Mouse (Mus musculus) neural tube, embryonic 15.5 days (tissue): ENCODE measurements around the gene Cbx2. TPM values are rescaled to one million over a fixed set of nuclear protein-coding genes. Genes with fewer than 3 reads are reported as not detected.

Experiments
- ATAC-seq: fragments of 200-750 bp; cut with Nextera tagmentation; 2 replicates; pipeline ENCODE4 v1.8.0; 2017; ENCODE audit warnings: mild to moderate bottlenecking, moderate TSS enrichment, moderate library complexity; ENCODE audit not compliant: low FRiP score
- H3K27ac ChIP-seq: fragments of 300-500 bp; sonication (generic); replicated peaks from 2 replicates; pipeline ENCODE4 v1.5.1; 2015; ENCODE audit warnings: mild to moderate bottlenecking, inconsistent platforms
- H3K27me3 ChIP-seq: fragments of 300-500 bp; sonication (generic); replicated peaks from 2 replicates; pipeline ENCODE4 v1.6.1; 2015; ENCODE audit warnings: inconsistent platforms
- H3K36me3 ChIP-seq: fragments of 300-500 bp; sonication (generic); 2 replicates; pipeline ENCODE4 v1.6.1; 2015; ENCODE audit warnings: inconsistent platforms
- H3K4me1 ChIP-seq: fragments of 300-500 bp; sonication (generic); 2 replicates; pipeline ENCODE4 v1.6.1; 2015; ENCODE audit warnings: inconsistent platforms
- H3K4me2 ChIP-seq: fragments of 300-500 bp; sonication (generic); 2 replicates; pipeline ENCODE4 v1.6.1; 2015; ENCODE audit warnings: inconsistent platforms, mild to moderate bottlenecking, moderate library complexity
- H3K4me3 ChIP-seq: fragments of 300-500 bp; sonication (generic); replicated peaks from 2 replicates; pipeline ENCODE4 v1.5.1; 2015; ENCODE audit warnings: mild to moderate bottlenecking, inconsistent platforms
- H3K9ac ChIP-seq: fragments of 300-500 bp; sonication (generic); replicated peaks from 2 replicates; pipeline ENCODE4 v1.6.1; 2015; ENCODE audit warnings: mild to moderate bottlenecking, inconsistent platforms
- H3K9me3 ChIP-seq: fragments of 300-500 bp; sonication (generic); replicated peaks from 2 replicates; pipeline ENCODE4 v1.6.1; 2016; ENCODE audit warnings: inconsistent platforms
- WGBS: fragments of 180-500 bp; shearing (Covaris S2); methylation state at CpG from one replicate; pipeline ENCODE4 v1.1.7; 2015; ENCODE audit warnings: mixed read lengths; 5-methylcytosine and 5-hydroxymethylcytosine counted together
- polyA plus RNA-seq: library from polyadenylated mRNA; unstranded; fragments of >200 nt; fragmentation: Nextera tagmentation; extraction: Ambion mirVana; gene quantifications from 2 replicates; pipeline ENCODE4 v1.2.1, GENCODE M21; 2015

The Cbx2 gene
- polyA plus RNA-seq, 1 experiment from 2014 or later = 8.3 TPM

GRCm38 (mm10) chr11:119075805-119076204, 53.0 kb downstream of the Cbx2 start:
- peaks cover 4% of the 10 kb centered on the region; the same call in 1 of the 2 replicates for H3K27me3 ChIP-seq
- H3K9me3 ChIP-seq = no peaks in the 10 kb centered on the region
- H3K4me2 ChIP-seq = no peak overlapping the region
- ATAC-seq = no peak
- H3K36me3 ChIP-seq = peaks cover 7% of the 10 kb centered on the region
- 94% methylated on average over 5 of the region's 5 CpGs for WGBS
- no peak overlapping the region for H3K4me3 ChIP-seq
- H3K27ac ChIP-seq = no peak overlapping the region
- H3K4me1 ChIP-seq = peaks cover 39% of the 10 kb centered on the region
- H3K9ac ChIP-seq = no peak overlapping the region

- H3K4me2 ChIP-seq = no peak overlapping the region
- ATAC-seq = no peak
- H3K27me3 ChIP-seq = peaks cover 17% of the 10 kb centered on the region
- peaks cover 22% of the 10 kb centered on the region for H3K36me3 ChIP-seq
- 73% methylated on average over 4 of the region's 4 CpGs for WGBS
- H3K4me1 ChIP-seq = peaks cover 59% of the 10 kb centered on the region
- no peaks in the 10 kb centered on the region for H3K9me3 ChIP-seq
- no peak overlapping the region for H3K9ac ChIP-seq
- H3K27ac ChIP-seq = peak overlapping the region; percentile 63
- no peak overlapping the region for H3K4me3 ChIP-seq
Observed at GRCm38 (mm10) chr11:119077755-119078154, 55.0 kb downstream of the Cbx2 start.

GRCm38 (mm10) chr11:119078691-119079444, 56.1 kb downstream of the Cbx2 start:
- ATAC-seq = peak; percentile 65
- Histone ChIP-seq H3K27me3 (peaks cover 17% of the 10 kb centered on the region), H3K27ac (peak overlapping the region; percentile 63), H3K9me3 (no peaks in the 10 kb centered on the region), H3K4me2 (peak overlapping the region; percentile 45), H3K36me3 (peaks cover 22% of the 10 kb centered on the region), H3K9ac (peak overlapping the region; percentile 18; the same call in 1 of the 2 replicates), H3K4me3 (peak overlapping the region; percentile 8), H3K4me1 (peaks cover 63% of the 10 kb centered on the region)
- WGBS = 6% methylated on average over 23 of the region's 27 CpGs

- 29% methylated on average over 7 of the region's 7 CpGs for WGBS
- Histone ChIP-seq H3K9me3 (no peaks in the 10 kb centered on the region), H3K4me1 (peaks cover 65% of the 10 kb centered on the region), H3K27me3 (peaks cover 17% of the 10 kb centered on the region), H3K4me2 (peak overlapping the region; percentile 45), H3K36me3 (peaks cover 22% of the 10 kb centered on the region), H3K4me3 (peak overlapping the region; percentile 8), H3K9ac (peak overlapping the region; percentile 18), H3K27ac (peak overlapping the region; percentile 63)
- no peak for ATAC-seq
Observed at GRCm38 (mm10) chr11:119079445-119079837, 56.7 kb downstream of the Cbx2 start.

GRCm38 (mm10) chr11:119080461-119081147, 57.8 kb downstream of the Cbx2 start:
- 35% methylated on average over 33 of the region's 33 CpGs for WGBS
- Histone ChIP-seq H3K4me3 (peak overlapping the region; percentile 15), H3K9ac (0 out of 2 replicates have a peak overlapping the region, but pooled peaks have one; percentile 4), H3K27ac (no peak overlapping the region), H3K4me2 (peak overlapping the region; percentile 45), H3K36me3 (peaks cover 22% of the 10 kb centered on the region), H3K27me3 (peaks cover 17% of the 10 kb centered on the region), H3K9me3 (no peaks in the 10 kb centered on the region), H3K4me1 (peaks cover 70% of the 10 kb centered on the region)
- ATAC-seq = no peak

Other genes with a start within 250 kb of the Cbx2 start
- gene Rbfox3, start 111.4 kb upstream of the Cbx2 start, polyA plus RNA-seq = 80.9 and 99.8 TPM in 2 replicates
- gene Enpp7, start 34.8 kb upstream of the Cbx2 start, polyA plus RNA-seq = not detected in 2 replicates
- 7.2 and 7.3 TPM in 2 replicates for gene Cbx8, start 18.0 kb downstream of the Cbx2 start, polyA plus RNA-seq
- 20.2 and 24.2 TPM in 2 replicates for gene Cbx4, start 63.3 kb downstream of the Cbx2 start, polyA plus RNA-seq
- 43.9 and 47.4 TPM in 2 replicates for gene Tbc1d16, start 205.5 kb downstream of the Cbx2 start, polyA plus RNA-seq
- gene Ccdc40, start 205.6 kb downstream of the Cbx2 start, polyA plus RNA-seq = 12.6 and 13.2 TPM in 2 replicates
- 102 and 105 TPM in 2 replicates for gene Gaa, start 244.9 kb downstream of the Cbx2 start, polyA plus RNA-seq